Mouse (Mus musculus) liver, embryonic 14.5 days (tissue): ENCODE results near the gene Fam185a.

Experiments used
- CTCF ChIP-seq: IDR thresholded peaks from 2 replicates; pipeline ENCODE4 v1.5.1; 2016; ENCODE audit warnings: antibody characterized with exemption, low read depth, control low read depth
- EP300 ChIP-seq: IDR thresholded peaks from 2 replicates; pipeline ENCODE4 v1.6.1; 2016; ENCODE audit warnings: antibody characterized with exemption, low read depth

DNA sequence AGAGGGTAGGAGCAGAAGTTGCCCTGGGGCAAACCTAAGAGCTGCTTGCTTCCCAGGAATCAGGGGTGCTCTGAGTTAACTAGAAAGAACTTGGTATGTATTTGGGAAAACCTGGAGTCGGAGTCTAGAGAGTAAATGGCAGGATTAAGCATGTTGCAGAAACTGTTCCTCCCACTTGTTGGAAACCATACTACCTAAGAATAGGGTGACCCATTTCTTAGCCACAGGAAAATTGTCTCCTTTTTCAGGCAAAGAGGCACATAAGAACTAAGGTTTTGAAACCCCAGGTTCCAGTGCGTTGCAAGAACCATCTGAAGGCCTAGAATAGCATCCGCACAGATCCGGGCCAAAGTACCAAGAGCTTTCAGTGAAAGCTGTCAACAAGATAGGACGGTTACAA is 53.7 kb downstream of the Fam185a start:
- no peak for TF ChIP-seq CTCF
- TF ChIP-seq EP300: no peak
